Mouse (Mus musculus): ENCODE results near the gene Cux1.

The Cux1 gene

GRCm38 (mm10) chr5:136382261-136383005, 184.9 kb downstream of the Cux1 start:
- no peak for DNase-seq (ENCODE audit: low spot score in 2 of 2)

- DNase-seq (ENCODE audit: low spot score in 2 of 2) = no peak
Measured at GRCm38 (mm10) chr5:136379405-136379804, 187.9 kb downstream of the Cux1 start.

DNA sequence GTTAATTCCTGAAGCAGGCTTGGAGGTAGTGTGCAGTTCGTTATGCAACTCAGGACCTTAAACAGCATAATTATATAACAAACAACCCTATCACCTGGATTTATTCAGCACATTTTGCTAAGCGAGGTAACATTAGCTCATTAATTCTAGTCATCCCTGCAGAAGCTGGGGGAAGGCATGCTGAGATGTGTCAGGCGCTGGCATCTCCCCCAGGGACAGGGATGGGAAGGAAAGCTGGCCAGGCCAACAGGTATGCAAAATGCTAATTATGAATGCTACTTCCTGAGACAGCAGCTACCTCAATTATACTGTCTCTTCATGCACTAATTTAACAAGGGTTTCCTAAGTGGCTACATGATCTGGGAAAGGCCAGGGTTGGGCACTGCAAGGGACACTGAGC, 190.2 kb downstream of the Cux1 start:
- no peak for DNase-seq (ENCODE audit: low spot score in 2 of 2)

GRCm38 (mm10) chr5:136375350-136375749, 191.9 kb downstream of the Cux1 start:
- DNase-seq (ENCODE audit: low spot score in 2 of 2) = no peak

- no peak for DNase-seq (ENCODE audit: low spot score in 2 of 2)
Measured at GRCm38 (mm10) chr5:136372276-136372675, 195.0 kb downstream of the Cux1 start.

GRCm38 (mm10) chr5:136363421-136363820, 203.9 kb downstream of the Cux1 start:
- DNase-seq (ENCODE audit: low spot score in 2 of 2) = no peak

GRCm38 (mm10) chr5:136362473-136363230, 204.6 kb downstream of the Cux1 start:
- DNase-seq (ENCODE audit: low spot score in 2 of 2) = no peak

GRCm38 (mm10) chr5:136362021-136362420, 205.3 kb downstream of the Cux1 start:
- no peak for DNase-seq (ENCODE audit: low spot score in 2 of 2)

DNA sequence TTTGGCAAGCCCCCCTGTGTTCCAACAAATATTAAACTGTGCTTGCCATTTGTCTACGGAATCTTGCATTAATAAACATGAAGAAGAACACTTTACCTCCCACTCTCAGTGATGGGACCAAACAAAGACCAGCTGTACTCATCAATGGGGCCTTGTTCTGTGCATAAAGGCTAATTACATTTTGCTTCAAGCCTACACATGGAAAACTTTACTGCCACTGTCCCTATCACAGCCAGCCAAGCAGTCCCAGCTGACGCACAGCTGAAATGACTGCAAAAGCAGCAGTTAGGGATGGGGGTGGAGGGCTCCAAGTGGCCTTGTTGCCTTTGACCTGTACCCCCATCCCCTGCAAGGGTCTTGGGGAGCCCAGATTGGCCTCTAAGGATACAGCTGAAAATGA, 210.1 kb downstream of the Cux1 start:
- DNase-seq (ENCODE audit: low spot score in 2 of 2) = no peak

DNA sequence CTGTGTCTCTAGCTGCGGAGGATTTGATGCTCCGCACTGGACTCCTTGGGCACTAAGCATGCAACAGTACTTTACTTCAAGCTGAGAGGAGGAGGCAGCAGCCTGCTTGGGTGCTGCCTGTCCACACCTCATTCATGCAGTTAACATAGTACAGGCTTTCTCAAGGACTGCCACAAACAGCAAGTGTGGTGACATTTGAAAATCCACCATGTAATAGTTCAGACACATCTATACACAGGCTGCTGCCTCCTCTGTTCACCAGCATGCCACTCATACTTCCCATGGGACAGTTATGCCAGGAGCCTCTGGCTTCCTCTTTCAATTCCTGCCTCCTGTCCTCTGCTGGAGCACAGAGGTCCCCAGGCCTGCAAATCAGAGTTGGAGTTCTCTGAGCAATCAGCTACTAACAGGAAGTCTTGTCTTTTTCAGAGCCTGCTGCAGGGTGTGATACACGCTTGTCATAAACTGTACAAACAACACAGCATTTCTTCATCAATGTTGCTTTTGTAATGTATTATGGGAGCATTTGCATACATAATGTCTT, 211.6 kb downstream of the Cux1 start:
- DNase-seq (ENCODE audit: low spot score in 2 of 2) = no peak

DNA sequence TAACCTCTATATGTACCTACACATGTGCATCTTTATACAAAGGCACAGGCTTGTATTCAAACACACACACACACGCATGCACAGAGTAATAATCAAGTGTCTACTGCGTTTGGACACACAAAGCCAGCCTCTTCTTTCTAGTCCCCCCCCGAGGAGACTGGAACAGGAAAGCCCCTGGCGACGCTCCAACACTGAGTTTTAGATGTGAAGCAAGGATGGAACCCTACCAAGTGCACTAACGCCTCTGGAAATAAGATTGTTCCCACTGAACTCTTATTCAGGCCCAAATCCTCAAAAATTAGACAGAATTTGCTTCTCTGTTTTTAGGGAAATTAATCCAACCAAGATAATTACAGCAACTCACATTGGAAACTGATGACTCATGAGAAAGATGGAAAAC, 212.6 kb downstream of the Cux1 start:
- DNase-seq (ENCODE audit: low spot score in 2 of 2) = no peak

GRCm38 (mm10) chr5:136353114-136353513, 214.2 kb downstream of the Cux1 start:
- no peak for DNase-seq (ENCODE audit: low spot score in 2 of 2)

DNA sequence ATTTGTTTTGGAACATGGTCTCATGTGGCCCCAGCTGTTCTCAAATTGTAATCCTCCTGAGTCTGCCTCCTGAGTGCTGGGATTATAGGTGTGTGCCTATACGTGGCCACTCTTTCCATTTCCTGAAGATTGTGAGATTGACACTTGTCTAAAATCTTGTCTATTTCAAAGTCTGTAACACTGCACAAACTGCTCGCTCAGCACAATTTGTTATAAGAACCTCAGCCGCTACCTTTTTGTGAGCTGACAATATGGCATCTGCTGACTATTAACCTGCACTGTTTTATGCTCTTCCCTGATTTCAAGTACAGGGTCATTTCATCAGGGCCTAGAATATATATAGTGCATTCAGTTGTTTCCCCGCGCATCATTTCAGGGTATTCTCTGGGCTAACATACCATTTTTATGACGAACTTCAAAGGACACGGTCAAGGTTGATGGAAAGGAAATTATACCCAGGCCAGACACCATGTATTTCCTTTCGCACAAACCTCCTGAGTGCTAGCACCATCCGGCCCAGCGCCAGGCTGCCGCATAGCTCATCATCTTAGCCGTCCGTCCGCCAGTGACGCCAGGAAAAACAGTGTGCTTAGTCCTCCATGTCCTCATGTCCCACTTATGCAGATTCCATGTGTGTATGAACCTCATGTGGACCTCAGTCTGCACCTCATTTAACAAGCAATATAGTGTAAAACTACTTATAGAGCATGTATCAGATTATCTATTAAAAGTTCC, 224.0 kb downstream of the Cux1 start:
- no peak for DNase-seq (ENCODE audit: low spot score in 2 of 2)

DNA sequence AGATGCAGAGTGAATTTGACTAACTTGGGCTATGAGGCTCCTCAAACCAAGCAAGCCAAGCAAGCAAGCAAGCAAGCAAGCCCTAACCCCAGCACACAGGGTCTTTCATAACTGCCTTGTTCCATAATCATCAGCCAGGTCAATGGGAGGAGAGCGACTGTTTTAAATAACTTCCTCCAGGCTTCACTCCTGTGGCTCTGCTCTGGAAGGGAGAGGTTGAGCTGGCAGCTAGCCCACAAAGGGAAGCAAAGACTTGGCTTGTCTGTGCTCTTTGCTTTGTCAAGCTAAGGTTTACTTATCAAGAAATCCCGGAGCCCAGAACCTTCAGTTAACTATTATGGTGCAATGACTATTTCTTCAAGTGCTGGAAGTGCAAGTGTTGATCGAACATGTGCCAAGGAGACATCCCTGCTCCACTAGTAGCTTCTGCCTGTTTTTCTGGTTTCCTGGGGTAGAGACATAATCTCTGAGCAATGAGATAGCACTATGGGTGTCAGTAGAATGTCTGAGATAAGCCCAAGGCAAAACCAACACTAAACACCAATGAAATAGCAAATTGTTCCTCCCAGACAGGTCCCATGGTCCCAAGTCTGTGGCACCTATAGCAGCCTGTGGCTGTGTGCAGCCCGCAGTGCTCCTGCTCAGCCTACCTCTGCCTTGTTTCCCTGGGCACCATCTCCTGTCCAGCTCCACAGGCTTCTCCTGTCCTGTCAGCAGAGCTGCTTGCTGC, 230.3 kb downstream of the Cux1 start:
- DNase-seq (ENCODE audit: low spot score in 2 of 2) = no peak

- DNase-seq (ENCODE audit: low spot score in 2 of 2) = no peak
Measured at GRCm38 (mm10) chr5:136335681-136336080, 231.6 kb downstream of the Cux1 start.

DNA sequence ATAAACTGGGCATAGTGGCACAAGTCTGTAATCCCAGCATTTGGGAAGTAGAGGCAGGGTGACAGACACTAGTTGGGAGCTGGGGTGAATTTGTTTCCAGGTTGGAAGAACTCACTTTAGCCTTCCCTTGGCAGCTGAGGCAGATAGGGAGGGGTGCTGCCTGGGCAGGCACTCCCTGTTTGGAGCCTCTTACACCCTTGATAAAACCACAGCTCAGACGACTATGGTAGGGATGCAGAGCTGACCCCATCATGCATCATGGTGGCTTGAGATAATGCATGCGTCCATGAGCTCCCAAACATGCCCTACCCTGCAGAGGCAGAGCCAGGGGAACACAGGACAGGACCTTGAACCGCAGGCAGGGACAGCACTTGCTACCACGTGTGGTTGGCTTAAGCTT, 232.5 kb downstream of the Cux1 start:
- no peak for DNase-seq (ENCODE audit: low spot score in 2 of 2)

GRCm38 (mm10) chr5:136334051-136334450, 233.2 kb downstream of the Cux1 start:
- DNase-seq (ENCODE audit: low spot score in 2 of 2) = no peak

DNA sequence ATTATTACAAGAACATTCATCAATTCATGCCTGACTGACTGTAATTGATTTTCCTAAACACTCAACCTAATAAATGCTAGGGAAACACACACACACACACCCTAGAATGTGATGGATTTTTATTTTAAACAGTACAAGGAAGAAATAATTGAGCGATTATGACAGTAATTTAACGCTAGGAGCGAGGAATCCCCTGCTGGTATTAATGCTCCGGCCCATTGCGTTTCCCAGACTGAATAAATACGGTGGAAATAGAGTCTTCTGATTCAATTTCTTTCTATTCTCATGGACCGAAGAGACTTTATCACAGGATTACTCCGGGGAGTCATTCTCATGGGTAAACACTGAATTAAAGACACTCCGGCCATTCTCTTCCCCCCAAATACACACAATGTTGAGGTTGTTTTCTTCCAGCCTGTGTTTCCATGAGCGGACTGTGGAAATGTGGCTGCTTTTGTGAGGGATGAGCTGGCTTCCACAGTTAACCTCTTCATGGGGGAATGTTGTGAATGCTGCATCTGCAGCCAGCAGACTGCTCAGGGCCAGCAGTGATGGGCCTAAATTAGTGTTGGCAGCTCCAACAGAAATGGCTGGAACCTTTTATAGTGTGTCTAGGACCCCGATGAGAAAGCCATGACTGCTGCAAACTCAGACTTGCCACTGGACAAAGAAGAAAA, 234.4 kb downstream of the Cux1 start:
- no peak for DNase-seq (ENCODE audit: low spot score in 2 of 2)

DNA sequence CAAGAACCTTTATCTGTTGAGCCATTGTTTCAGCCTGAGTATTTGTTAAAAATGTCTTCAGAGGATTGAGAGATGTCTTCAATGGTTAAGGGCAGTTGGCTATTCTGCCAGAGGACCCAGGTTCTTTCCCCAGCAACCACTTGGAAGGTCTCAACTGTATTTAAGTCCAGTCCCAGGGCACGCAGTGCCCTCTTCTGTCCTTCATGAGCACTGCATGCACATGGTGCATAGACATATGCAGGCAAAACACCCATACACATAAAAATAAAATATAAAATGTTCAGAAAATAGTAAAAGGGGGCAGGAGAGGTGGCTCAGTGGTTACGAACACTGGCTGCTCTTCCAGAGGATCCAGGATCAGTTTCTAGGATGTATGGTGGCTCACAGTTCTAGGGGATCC, 239.6 kb downstream of the Cux1 start:
- no peak for DNase-seq (ENCODE audit: low spot score in 2 of 2)

DNA sequence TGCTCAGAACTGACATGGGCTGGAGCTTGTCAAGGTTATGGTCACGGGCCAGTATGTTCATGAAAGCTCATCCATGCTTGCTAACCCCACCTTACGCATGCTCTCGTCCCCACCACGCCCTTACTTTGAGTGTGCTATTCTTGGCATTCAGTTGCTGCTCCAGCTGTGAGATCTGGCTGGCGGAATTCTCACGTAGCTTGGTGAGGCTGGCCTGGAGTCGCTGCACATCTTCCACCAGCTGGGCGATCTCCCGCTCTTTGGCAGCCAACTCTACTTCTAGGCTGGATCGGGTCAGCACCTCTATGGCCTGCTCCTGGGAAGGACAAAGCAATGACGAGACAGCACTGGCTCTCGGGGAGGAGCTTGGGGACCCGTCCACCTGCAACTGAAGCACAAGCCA, 240.7 kb downstream of the Cux1 start:
- DNase-seq (ENCODE audit: low spot score in 2 of 2) = no peak

GRCm38 (mm10) chr5:136324506-136324905, 242.8 kb downstream of the Cux1 start:
- no peak for DNase-seq (ENCODE audit: low spot score in 2 of 2)
